Mouse (Mus musculus) leukemia stem cell, adult 10-12 weeks (primary cell): Measurements from ENCODE around the gene Olfr691. TPM values are rescaled to one million over a fixed set of nuclear protein-coding genes. Genes with fewer than 3 reads are reported as not detected.

Experiments used
- polyA plus RNA-seq: library from polyadenylated mRNA; stranded (reverse); fragments of >175 nt; gene quantifications from 2 replicates; pipeline ENCODE4 v1.2.3, GENCODE M21; 2012; ENCODE audit warnings: low replicate concordance

The Olfr691 gene
- not detected in 2 replicates for polyA plus RNA-seq

GRCm38 (mm10) chr7:105342170-105342569 lies at the start of gene Olfr691:
Olfr691 (minus strand) TSS chr7:105342270.

GRCm38 (mm10) chr7:105374866-105375265 lies 32.8 kb upstream of the Olfr691 start, which contains the start of gene Gm5901:
Gm5901 (plus strand) TSS chr7:105375038.

GRCm38 (mm10) chr7:105367930-105368329 lies 25.9 kb upstream of the Olfr691 start, which contains the start of gene Olfr692:
Olfr692 (plus strand) TSS chr7:105368230.

GRCm38 (mm10) chr7:105334004-105334403 lies 8.1 kb downstream of the Olfr691 start, which contains the start of gene Olfr690:
Olfr690 (minus strand) TSS chr7:105334104.

GRCm38 (mm10) chr7:105310865-105311264 lies 31.2 kb downstream of the Olfr691 start, which contains the start of gene Olfr689:
Olfr689 (plus strand) TSS chr7:105311165.

GRCm38 (mm10) chr7:105287795-105288194 lies 54.3 kb downstream of the Olfr691 start, which contains the start of gene Olfr688:
Olfr688 (plus strand) TSS chr7:105288095.

Other genes with a start within 250 kb of the Olfr691 start
- not detected in 2 replicates for gene Olfr680-ps1, start 249.5 kb downstream of the Olfr691 start, polyA plus RNA-seq
- not detected in 2 replicates for gene Olfr681, start 225.4 kb downstream of the Olfr691 start, polyA plus RNA-seq
- 0.26 TPM in 1 of 2 replicates, not detected in the other for gene Olfr683, start 195.3 kb downstream of the Olfr691 start, polyA plus RNA-seq
- not detected in 2 replicates for gene Olfr684, start 178.6 kb downstream of the Olfr691 start, polyA plus RNA-seq
- not detected in 2 replicates for gene Olfr685, start 156.3 kb downstream of the Olfr691 start, polyA plus RNA-seq
- not detected in 2 replicates for gene Olfr686, start 134.8 kb downstream of the Olfr691 start, polyA plus RNA-seq
- not detected in 2 replicates for gene Olfr688, start 54.2 kb downstream of the Olfr691 start, polyA plus RNA-seq
- 0.03 TPM in 1 of 2 replicates, not detected in the other for gene Olfr689, start 31.1 kb downstream of the Olfr691 start, polyA plus RNA-seq
- not detected in 2 replicates for gene Olfr690, start 8.2 kb downstream of the Olfr691 start, polyA plus RNA-seq
- gene Olfr692, start 26.0 kb upstream of the Olfr691 start, polyA plus RNA-seq = not detected in 2 replicates
- gene Gm5901, start 32.8 kb upstream of the Olfr691 start, polyA plus RNA-seq = not detected in 2 replicates
- gene Fam160a2, start 57.8 kb upstream of the Olfr691 start, polyA plus RNA-seq = 65.0 and 67.0 TPM in 2 replicates
- not detected in 2 replicates for gene Cnga4, start 62.3 kb upstream of the Olfr691 start, polyA plus RNA-seq
- 0.07 TPM in 1 of 2 replicates, not detected in the other for gene Cckbr, start 83.5 kb upstream of the Olfr691 start, polyA plus RNA-seq
- 3.8 and 5.3 TPM in 2 replicates for gene Cavin3, start 140.0 kb upstream of the Olfr691 start, polyA plus RNA-seq
- gene Smpd1, start 212.1 kb upstream of the Olfr691 start, polyA plus RNA-seq = 18.1 and 38.9 TPM in 2 replicates
- 0.97 and 1.3 TPM in 2 replicates for gene Apbb1, start 239.4 kb upstream of the Olfr691 start, polyA plus RNA-seq